Mouse (Mus musculus) urinary bladder, adult 18-20 months (tissue): ENCODE data around the gene Shkbp1.

ENCODE experiments used
- DNase-seq, 2 experiments: peaks; one replicate each; pipeline ENCODE4 v3.0.0; 2022; ENCODE audit warnings: low spot score in 2 of 2, mixed read lengths in 2 of 2

Shkbp1 gene

DNA sequence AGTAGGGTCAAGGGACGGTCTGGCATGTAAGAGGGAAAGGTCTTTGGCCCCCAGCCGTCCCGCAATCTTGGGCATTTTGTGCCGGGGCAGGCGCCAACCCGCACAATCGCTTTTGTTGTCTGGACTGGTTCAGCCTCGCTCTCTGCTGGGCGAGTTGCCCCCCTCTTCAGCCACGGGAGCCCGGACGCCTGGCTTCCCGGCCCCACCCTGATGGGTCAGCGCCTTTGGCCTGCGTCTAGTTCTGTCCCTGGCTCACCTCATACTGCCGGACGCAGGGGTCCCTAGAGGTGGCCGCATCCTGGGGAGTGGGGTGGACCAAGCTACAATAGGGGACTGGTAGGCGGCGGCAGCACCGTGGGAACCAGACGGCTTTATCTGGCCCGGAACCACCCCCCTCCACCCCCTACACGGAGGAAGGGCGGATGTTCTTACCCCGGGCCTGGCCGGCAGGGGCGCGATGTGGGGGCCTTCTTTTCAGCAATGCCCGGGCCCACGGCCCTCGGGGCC is 21.4 kb downstream of the Shkbp1 start:
- peak; percentile 51 to 52 for DNase-seq

DNA sequence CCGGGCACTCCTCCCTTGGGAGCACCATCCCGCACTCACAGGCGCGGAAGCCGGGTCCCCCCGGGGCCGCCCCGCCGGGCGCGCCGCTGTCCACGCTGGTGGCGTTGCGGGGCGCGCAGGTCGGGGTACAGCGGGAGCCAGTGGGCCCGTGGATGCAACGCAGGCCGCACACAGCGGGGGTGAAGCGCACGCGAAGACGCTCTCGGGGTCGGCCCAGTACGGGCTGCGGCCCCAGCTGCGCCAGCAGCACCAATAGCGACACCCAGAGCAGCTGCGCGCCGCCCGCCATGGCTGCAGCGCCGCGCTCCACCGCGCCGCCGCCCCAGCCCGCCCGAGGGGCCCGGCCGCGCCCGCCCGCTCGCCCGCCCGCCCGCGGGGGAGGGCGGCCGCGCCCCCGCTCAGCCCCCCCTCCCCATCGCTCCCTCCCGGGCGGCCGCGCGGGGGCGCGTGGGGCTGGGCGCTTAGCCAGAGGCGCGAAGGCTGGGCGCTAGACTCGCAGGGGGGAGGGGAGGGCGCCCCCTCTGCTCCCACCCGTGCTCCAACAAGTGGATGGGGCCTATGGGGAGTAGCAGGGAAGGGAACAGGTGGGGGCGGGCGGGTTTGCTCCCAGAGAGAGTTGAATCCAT is 22.4 kb downstream of the Shkbp1 start:
- peak in 1 of 2 experiments; percentile 43 for DNase-seq

DNA sequence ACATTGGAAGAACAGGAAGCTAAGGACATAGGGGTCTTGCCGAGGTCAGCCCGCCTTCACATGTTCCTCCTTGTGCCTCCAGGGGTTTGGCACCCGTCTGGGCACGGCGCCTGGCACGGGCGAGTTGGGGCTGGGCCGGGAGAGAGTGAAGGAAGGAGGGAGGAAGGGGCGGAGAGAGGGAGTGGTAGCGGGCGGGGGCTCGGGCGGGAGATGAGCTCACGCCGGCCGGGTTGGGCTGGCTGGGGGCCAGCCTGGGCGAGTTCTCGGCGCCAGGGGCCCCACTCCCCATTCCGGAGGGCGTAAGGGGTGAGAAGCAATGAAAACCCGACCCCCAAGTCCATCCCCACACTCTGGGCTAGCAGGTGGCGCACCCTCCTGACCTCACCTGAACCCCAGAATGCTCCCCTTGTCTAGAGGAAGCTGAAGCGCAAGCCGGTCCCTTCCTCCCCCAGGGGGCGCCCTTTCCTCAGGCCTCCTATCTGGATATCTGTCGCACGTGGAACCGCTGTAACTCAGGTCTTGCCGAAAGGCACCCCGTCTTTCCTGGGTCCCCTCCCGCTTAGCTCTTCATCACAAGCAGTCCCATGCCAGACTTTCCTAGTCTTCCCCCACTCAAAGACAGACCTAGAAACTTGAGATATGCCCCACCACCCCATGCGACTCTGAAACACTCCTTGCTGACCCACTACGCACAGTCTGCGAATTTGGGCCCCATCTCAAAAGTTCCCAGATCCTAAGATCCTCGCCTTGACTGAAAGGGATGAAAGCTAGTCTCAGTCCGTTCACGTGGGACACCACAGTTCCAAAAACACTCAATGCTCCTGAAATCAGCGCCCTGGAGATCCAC is 23.2 kb downstream of the Shkbp1 start:
- peak; percentile 88 to 89 for DNase-seq

DNA sequence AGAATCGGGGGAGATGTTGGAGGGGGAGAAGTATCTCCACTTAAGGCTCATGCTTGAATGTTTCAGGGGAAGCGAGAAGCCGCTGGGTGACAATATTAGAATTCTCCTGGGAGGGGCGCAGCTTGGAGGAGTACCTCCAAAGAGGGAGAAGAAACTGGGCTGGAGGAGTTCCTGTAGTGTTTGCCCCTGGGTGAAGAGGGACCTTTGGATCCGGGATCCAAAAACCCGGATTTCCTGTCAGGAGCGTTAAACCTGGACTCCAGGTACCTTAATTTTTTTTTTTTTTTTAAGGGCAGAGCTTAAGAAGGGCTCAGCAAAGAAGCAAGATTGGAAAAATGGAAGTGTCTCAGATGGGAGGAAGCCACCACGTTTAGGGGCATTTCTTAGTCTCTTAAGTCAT is 24.0 kb downstream of the Shkbp1 start:
- no peak for DNase-seq

DNA sequence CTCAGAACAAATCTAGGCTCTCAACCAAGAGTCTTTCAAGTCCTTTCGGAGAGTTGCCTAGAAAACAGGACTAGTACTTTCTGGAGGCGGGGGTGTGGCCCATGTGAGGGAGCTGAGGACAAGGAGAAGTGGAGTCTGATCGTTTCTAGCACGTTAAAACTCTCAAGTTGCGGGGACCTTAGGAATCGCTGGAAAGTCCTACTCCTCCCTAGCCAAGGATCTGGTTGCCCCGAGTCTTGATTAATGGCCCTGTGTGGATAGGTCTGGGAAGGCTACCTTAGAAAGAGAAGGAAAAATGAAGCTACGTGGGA is 24.3 kb downstream of the Shkbp1 start:
- DNase-seq: peak; percentile 48 to 60

DNA sequence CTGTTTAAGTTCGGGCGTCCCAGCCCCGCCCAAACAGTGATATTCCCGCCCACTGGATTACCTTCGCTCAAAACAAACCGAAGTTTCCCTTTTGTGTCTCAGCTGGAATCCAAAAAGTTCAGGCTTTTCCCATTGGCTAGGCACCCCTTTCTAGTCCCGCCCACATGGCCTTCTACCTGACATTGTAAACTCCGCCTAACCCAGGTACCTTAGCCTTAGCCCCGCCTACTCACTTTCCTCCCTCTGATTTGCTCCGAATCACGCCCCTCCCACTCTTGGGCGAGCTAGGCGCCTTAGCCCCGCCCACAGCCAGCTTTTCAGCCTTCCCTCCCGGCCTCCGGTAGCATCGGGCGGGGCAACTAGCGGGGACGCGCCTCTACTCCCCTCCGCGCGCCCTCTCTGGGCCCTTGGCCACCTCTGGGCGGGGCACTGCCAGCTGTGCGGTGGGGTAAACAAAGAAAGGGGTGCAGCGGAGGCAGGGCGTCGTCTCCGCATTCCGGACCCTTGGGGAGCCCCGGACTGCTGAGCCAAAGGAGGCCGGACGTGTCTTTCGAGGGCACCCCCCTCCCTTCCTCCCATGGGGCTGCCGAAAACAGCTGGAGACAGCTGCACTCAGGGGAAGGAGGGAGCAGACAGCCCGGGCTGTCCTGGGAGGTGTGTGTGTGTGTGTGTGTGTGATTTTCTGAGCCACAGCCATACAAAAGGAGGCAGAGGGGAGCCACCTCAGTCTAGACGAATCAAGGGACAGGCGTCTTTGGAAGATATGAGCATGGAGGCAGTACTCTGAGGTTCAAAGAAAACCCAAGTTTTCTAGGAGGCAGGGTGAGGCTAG is 24.9 kb downstream of the Shkbp1 start:
- DNase-seq: peak; percentile 90 to 96

DNA sequence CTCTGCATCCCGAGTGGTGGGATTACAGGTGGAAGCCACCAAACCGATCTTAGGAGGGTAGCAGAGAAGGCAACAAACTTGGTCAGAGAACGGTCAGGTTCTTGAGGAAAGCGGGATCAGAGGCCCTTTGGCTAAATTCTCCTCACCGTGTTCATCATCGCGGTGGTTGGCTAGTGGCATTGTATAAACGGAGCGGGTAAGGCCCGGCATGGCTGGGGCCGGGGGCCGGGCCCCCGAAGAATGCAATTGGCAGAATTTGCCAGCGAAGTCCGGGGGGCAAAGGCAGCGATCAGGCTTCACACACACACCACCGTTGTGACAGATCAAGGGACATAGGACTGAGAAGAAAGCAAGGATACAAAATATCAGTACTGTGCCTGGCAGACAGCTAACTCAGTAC is 25.8 kb downstream of the Shkbp1 start:
- DNase-seq: no peak

DNA sequence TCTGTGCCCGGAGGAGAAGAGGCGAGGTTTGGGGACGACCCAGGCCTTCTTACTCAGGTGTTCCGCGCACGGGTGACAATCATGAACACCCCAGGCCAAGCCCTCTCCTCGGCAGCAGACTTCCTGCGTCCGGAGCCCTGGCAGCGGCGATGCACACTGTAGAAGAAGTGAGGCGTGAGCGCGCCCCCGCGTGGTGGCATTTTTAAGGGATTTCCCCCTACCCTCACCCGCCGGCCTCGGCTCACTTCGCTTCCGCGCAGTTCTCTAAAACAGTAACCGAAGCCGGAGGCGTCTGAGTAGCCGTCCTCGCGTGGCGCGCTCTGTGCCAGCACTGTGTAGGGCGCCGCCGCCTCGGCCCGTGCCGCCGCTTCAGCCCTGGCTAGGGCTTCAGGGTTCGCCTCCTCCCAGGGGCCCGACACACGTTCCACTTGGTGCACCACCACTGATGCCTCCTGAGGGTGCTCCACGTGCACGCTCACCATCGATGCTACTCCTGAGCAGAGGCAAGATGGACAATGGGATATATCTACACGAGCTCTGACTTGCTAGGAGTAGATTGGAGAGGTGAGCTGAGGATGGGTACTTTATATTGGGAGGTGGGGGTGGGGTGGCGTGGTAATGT is 26.4 kb downstream of the Shkbp1 start:
- peak; percentile 72 to 83 for DNase-seq

DNA sequence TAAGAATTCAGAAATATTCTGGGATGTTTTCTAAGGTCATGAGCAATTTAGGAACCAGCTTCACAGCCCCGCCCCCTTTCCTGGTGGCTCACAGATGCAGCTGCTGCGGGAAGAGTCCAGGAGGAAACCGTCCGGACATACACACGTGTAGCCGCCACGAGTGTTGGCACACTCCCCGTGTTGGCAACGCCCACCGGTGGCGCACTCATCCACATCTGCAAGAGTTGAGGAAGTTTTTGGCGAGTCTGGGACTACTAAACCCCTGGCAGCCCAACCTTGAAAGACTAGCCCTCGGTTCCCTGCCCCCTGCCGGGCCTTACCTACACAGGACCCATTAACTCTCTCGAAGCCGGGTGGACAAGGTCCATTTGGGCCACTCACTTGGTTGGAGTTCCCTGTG is 27.2 kb downstream of the Shkbp1 start:
- no peak for DNase-seq

DNA sequence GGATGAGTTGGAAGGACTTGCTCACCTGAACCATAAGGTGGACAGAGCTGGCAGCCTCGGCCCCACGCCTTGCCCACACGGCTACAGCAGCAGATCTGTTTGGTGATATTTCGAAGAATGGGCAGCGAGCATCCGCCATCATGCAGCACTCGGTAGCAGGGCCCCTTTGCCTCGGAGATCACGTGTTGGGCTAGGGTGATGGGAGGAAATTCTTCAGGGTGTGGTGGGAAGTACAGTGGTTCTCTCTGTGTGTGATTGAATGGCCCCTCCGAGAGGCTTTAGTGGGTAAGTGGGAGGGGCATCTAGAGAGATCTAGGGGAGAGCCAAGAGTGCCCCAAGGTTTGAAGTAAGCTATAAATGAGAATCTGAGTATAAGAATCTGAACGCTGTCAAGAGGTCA is 27.7 kb downstream of the Shkbp1 start:
- no peak for DNase-seq

DNA sequence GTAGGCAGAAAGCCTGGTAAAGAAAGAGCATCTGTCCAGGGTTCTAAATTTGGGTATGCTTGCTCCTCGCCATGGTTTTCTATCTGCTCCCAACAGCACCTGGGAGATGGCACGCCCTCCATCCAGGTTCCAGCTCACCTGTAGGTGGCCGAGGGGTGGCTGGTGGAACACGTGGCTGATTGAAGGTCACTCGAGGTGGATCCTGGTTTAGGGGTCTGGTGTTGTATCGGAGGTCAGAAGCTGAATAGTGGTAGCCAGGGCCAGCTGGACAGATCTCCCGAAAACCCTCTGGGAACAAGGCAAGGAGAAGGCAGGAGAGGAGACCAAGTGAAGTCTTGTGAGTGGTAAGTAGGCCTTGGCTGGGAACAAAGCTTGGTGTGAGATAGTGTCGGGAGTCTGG is 28.3 kb downstream of the Shkbp1 start:
- DNase-seq: no peak

DNA sequence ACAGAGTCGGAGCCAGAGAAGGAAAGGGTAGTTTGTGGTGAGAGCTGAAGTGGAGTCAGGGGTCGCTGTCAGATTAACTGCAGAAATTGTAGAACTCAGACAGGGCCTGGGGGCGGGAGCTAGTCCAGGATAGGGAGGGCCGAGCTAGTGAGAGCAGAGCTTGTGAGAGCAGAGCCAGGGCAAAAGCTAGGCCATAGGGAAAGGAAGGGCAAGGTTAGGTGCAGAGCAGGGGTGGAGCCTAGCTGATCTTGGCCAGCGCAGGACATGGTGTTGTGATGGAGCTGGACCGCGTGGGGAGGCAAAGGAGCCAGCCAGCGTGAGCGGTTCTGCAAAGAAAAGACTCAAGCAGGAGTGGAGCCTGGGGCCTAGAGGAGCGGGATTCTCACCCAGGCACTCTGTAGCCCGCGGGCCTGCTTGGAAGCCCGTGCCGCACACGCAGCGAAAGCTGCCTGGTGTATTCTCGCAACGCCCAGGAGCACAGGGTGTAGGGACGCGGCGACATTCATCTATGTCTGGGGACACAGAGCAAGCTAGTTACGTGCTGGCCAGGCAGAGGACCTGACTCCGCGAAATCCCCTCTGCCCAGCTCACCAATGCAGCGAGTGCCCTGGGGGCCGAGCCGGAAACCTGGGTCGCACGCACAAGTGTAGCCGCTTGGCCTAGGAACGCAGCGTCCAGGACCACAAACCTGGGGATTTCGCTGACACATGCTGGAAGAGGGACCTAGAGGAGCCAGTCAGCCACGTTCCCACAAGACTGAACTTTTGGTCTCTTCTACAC is 29.5 kb downstream of the Shkbp1 start:
- peak; percentile 30 to 58 for DNase-seq

DNA sequence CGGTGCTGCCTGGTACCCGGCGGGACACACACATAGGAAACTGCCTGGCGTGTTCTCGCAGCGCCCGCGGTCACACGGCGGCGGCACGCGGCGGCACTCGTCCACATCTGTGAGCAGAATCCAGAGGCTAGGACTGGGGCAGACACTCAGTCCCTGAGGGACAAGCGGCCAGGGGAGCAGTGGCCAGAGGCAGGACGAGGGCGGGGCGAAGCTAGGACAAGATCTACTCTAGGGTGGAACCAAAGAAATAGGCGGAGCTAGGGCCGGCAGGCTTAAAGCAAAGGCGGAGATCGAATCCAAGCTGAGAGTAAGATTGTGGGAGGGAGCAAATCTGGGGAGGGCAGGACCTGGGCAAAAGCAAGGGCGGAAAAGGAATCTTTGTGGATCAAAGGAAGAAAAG is 30.1 kb downstream of the Shkbp1 start:
- DNase-seq: peak; percentile 62 to 73

DNA sequence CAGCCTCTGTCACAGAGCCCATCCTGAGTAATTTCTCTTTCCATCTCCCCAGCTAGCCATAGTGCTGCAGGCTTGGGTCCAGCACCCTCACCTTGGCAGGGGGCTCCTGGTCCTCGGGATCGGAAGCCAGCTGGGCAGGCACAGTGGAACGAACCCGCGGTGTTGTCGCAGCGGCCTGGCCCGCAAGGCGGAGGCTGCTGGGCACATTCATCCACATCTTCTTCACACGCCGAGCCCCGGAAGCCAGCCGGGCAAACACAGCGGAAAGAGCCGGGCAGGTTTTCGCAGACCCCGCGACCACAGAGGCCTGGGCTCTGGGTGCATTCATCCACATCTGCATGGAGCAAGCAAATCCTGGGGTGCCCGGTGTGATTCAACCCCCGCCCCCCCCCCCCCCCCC is 30.9 kb downstream of the Shkbp1 start:
- DNase-seq: no peak

DNA sequence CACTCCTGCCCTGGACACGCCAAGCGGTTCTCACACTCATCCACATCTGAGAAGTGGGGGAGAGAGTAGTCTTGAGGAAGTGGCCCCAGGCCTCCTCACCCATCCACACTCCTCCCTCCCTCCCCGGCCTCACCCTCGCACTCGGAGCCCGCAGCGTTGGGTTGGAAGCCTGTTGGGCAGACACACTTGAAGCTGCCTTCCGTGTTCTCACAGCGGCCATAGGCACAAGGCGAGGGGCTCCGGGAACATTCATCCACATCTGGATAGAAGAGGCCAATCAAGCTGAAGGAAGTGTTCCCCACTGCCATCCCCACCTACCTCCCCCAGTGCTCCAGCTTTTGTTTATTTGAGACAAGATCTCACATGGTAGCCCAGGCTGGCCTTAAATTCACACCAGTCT is 31.7 kb downstream of the Shkbp1 start:
- no peak for DNase-seq

DNA sequence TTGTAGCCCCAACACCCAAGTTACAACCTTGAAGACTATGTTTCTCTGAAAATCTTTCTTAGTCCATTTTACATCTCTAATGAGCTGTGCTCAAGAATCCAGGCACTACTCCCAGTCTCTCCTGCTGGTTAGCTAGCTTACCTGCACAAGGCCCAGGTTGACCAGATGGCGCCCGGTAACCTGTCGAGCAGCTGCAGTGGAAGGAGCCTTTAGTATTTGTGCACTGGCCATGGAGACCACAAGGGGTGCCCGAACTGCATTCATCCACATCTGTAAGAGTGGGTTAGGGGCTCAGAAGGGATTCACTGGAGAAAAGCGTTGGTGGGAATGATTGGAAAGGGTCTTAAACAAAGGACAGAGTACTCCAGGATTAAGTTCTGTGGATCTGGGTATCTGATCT is 32.8 kb downstream of the Shkbp1 start:
- DNase-seq: no peak

DNA sequence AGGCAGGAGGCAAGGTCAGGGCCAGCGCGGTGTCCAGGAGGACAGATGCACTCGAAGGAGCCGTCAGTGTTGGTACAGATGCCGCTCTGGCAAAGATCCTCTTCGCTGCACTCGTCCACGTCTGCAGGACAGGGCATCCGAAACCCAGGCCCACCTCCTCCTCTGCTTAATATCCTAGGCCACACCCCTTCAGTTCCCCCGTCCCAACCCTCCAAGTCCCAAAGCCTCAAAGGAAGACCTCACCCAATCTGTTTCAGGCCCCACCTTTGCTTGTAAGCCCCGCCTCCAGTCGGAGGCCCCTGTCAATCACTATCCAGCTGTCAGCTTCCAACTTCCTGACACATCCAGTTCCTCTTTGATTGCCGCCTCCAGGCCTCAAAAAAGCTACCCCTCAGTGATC is 33.5 kb downstream of the Shkbp1 start:
- DNase-seq: no peak

DNA sequence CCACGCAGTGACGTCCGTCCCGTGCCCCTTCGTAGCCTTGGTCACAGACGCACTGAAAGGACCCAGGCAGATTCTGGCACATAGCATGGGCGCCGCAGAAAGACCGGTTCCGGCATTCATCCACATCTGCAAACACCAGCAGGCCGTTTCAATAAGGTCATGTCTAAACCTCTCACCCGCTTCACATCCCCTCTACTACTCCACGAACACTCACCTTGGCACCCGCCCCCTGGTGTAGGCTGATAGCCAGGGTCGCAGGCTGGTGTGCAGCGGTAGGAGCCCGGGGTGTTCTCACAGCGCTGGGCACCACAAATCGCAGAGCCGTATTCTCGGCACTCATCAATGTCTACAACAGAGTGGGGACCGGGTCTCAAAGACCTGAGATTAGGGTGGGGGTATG is 36.4 kb downstream of the Shkbp1 start:
- no peak for DNase-seq

DNA sequence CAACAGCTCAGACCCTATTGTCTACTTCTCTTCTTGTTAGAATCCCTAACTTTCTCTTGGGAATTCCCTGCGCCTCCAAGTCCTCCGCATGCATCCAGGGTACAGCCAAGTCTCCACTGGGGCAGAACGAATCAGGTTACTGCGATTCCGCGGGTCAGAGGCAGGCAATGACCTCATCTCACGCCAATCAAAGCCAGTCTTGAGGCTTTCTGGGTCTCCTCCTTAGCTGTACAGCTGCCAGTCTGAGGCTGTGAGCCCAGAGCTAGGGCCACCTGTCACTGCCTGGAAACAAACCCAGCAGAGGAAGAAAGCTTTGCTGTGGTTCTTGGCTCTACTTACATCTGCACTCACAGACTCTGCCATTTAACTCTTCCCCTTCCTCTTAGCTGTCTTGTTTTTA is 39.9 kb downstream of the Shkbp1 start:
- no peak for DNase-seq

DNA sequence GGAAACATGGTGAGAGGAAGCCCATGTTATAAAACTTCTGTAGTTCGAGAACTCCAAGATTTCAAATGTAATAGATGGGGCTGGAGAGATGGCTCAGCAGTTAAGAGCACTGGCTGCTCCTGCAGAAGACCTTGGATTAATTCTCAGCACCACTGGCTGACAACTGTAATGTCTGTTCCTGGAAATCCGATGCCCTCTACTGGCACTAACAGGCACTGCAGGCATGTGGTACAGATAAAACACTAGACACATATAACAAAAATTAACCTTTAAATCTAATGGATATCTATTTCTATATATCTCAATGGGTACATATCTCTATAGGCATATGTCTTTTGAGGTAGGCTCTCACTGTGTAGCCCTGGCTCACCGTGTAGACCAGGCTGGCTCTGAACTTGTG is 41.4 kb downstream of the Shkbp1 start:
- no peak for DNase-seq

DNA sequence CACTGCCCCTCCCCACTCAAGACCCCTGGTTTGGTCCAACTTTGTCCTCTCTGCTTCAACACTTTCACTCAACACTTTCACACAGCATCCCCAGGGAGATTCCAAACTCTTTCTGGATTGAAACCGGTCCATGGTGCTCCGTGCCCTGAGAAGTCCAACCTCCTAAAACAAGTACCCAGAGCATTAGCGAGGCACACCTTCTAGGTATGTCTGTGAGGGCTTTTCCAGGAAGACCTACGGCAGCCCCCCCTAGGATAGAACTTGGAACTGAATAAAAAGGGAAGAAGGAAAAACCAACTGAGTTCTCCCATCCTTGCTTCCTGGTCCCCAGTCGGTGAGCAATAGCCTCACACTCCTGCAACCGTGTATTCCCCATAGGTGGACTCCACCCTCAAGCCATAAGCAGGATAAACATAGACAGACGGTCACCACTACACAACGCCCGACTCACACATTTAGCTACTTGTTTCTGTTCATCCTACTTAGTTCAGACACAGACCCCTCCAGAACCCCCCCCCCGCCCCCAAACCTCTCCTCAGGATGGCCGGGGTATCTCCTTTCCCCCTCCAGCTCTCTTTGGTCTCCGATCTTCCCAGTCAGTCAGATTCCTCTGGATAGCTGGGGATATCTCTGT is 44.1 kb downstream of the Shkbp1 start:
- no peak for DNase-seq
